Mouse (Mus musculus) C2C12 (cell line): ENCODE measurements around the gene Ropn1l. TPM values are rescaled to one million over a fixed set of nuclear protein-coding genes. Genes with fewer than 3 reads are reported as not detected.

ENCODE experiments used
- H3K27me3 ChIP-seq: one replicate; pipeline ENCODE4 v1.6.1; 2011; ENCODE audit not compliant: control insufficient read depth, insufficient read depth, insufficient read length
- H3K36me3 ChIP-seq: one replicate; pipeline ENCODE4 v1.6.1; 2011; ENCODE audit not compliant: control insufficient read depth, insufficient read depth
- H3K4me3 ChIP-seq: one replicate; pipeline ENCODE4 v1.5.1; 2011; ENCODE audit warnings: mild to moderate bottlenecking, control low read depth; ENCODE audit not compliant: poor library complexity, insufficient read depth, severe bottlenecking
- H3K79me2 ChIP-seq: one replicate; pipeline ENCODE4 v1.6.1; 2011; ENCODE audit not compliant: control insufficient read depth, insufficient read depth
- H3K79me3 ChIP-seq: one replicate; pipeline ENCODE4 v1.6.1; 2011; ENCODE audit warnings: low read depth, control low read depth
- H3ac ChIP-seq: one replicate; pipeline ENCODE3; 2011; ENCODE audit warnings: low read depth; ENCODE audit not compliant: control insufficient read depth, insufficient read length
- CEBPB ChIP-seq: IDR thresholded peaks from one replicate; pipeline ENCODE4 v1.6.1; 2011; ENCODE audit warnings: low read depth, mild to moderate bottlenecking, control low read depth, moderate library complexity
- CTCF ChIP-seq: IDR thresholded peaks from one replicate; pipeline ENCODE4 v1.5.1; 2011; ENCODE audit not compliant: control insufficient read depth, insufficient read depth, insufficient read length
- FOSL1 ChIP-seq: IDR thresholded peaks from one replicate; pipeline ENCODE4 v1.8.0; 2011; ENCODE audit warnings: mild to moderate bottlenecking, low read length; ENCODE audit not compliant: poor library complexity, insufficient read depth, severe bottlenecking
- MAX ChIP-seq: IDR thresholded peaks from one replicate; pipeline ENCODE4 v1.6.1; 2011; ENCODE audit warnings: mild to moderate bottlenecking, control low read depth
- MYOD1 ChIP-seq: IDR thresholded peaks from one replicate; pipeline ENCODE4 v1.6.1; 2011; ENCODE audit warnings: low read depth; ENCODE audit not compliant: control insufficient read depth, insufficient read length
- MYOG ChIP-seq: IDR thresholded peaks from one replicate; pipeline ENCODE4 v1.6.1; 2011; ENCODE audit not compliant: control insufficient read depth, insufficient read length; ENCODE audit errors: extremely low read depth
- USF1 ChIP-seq: IDR thresholded peaks from one replicate; pipeline ENCODE4 v1.6.1; 2011; ENCODE audit warnings: low read depth, mild to moderate bottlenecking, control low read depth, moderate library complexity
- polyA plus RNA-seq: library from polyadenylated mRNA; unstranded; fragments of >200 nt; fragmentation: generic; extraction: Trizol; gene quantifications from one replicate; pipeline ENCODE4 v1.2.1, GENCODE M21; 2012; ENCODE audit warnings: missing spikeins

The Ropn1l gene
- polyA plus RNA-seq, 1 experiment, result 3.7 TPM

DNA sequence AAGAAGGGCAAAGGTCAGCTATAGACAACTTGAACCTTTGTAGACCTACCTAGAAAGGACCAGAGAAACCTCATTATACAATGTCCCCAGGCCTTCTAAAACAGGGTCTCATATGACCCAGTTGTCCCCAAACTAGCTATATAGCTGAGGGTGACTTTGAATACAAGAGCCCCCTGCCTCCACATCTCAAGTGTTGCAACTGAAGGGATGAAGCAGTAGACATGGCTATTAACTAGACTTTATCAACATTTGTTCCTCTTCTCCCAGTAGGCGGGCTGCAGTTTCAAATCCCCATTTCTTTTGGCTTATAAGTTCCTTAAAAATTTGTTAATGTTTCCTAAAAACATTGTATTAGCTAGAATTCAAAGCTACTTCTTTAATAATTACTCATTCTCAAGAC, 13.2 kb upstream of the Ropn1l start:
- H3ac ChIP-seq, result no peak overlapping the region
- no peaks in the 10 kb centered on the region for H3K79me2 ChIP-seq
- H3K4me3 ChIP-seq, result no peak overlapping the region
- H3K79me3 ChIP-seq, result no peaks in the 10 kb centered on the region
- no peak for TF ChIP-seq MAX
- no peak for TF ChIP-seq FOSL1
- no peak for TF ChIP-seq MYOD1
- no peak for TF ChIP-seq MYOG
- no peak for TF ChIP-seq CEBPB
- TF ChIP-seq USF1, result no peak
- TF ChIP-seq CTCF, result no peak
- no peaks in the 10 kb centered on the region for H3K27me3 ChIP-seq
- peaks cover 95% of the 10 kb centered on the region for H3K36me3 ChIP-seq

DNA sequence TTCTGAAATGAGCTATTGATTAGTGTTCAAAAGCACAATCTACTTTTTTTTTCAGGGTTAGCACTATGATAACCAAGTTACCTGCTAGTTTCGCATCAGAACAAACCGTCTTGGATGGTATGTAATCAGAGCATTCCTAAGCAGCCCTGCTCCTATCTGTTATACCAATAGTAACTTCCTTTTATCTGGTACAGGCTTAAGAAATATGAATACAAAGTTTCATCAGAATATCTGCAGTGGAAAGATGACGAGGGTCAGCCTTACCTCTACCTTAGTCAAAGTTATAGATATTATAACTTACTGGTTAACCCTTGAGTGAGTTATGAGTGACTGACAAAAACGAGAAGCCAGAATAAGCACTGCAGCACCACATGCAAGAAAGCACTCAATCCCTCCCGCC, 12.8 kb upstream of the Ropn1l start:
- Histone ChIP-seq H3K79me2 (no peaks in the 10 kb centered on the region), H3K36me3 (peaks cover 97% of the 10 kb centered on the region), H3K27me3 (no peaks in the 10 kb centered on the region), H3ac (no peak overlapping the region), H3K79me3 (no peaks in the 10 kb centered on the region), H3K4me3 (no peak overlapping the region)
- TF ChIP-seq MYOG (no peak), MYOD1 (no peak)

DNA sequence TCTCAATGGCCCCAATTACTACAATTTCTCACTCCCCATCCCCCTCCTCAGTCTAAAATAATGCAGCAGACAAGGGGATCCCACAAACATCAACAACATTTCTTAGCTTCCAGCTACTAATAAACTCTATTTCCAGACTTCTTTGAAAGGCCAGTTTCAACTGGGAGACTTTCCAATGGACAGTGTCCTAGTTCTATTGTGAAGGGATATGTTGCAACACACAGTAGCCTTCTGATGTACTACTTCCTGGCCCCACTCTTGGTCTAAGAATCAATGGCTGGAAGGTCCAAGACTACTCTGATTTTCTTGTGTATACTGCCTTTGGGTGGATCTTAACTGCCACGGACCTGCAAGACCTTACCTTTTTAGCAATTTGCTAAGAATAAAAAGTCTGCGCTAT, 12.3 kb upstream of the Ropn1l start:
- Histone ChIP-seq H3ac (no peak overlapping the region), H3K79me2 (no peaks in the 10 kb centered on the region), H3K4me3 (no peak overlapping the region), H3K79me3 (no peaks in the 10 kb centered on the region), H3K36me3 (peaks cover 97% of the 10 kb centered on the region), H3K27me3 (no peaks in the 10 kb centered on the region)
- no peak for TF ChIP-seq MYOD1
- no peak for TF ChIP-seq MAX
- no peak for TF ChIP-seq CEBPB
- TF ChIP-seq USF1, result no peak
- TF ChIP-seq FOSL1, result no peak
- no peak for TF ChIP-seq CTCF
- no peak for TF ChIP-seq MYOG

DNA sequence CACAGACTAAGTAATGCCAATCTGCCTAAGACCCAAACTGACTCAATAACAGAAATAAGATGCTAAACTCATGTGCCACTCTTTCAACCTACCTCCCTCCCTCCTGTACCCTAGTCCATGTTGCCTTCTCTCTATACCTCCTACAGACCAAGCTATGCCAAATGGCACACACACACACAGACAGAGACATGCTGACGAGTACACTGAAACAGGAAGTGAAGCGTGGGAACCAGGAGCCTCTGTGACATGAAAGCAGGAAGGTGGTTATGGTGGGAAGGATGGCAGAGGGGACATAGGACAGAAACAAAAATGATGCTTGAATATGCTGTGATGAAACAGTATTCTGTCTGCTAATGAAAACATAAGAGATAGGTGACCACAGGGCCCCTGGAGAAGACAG, 7.0 kb upstream of the Ropn1l start:
- TF ChIP-seq MYOG (no peak), FOSL1 (no peak), CEBPB (no peak)
- Histone ChIP-seq H3ac (no peak overlapping the region), H3K27me3 (no peaks in the 10 kb centered on the region), H3K36me3 (peaks cover 90% of the 10 kb centered on the region), H3K79me3 (no peaks in the 10 kb centered on the region), H3K79me2 (no peaks in the 10 kb centered on the region), H3K4me3 (no peak overlapping the region)

DNA sequence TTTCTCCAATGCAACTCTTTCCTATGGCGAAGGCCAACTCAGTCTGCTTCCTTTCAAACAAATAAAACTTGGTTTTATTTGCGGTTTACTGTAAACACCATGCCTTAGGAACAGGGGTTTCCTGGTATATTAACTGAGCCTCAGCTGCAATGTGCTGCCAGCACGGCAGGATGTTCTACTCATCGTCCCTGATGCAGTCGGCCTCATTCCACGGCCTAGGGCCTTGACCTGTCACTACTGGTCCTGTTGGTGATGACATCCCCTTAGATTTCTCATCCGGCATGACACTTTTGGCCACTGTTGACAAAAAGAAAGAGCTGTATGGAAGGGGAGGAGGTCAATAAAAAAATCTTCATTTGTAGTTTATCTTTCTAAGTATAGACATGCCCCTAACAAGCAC, 4.5 kb upstream of the Ropn1l start:
- H3K79me2 ChIP-seq, result no peaks in the 10 kb centered on the region
- TF ChIP-seq MAX (no peak), MYOG (no peak), CEBPB (no peak), USF1 (no peak), MYOD1 (no peak), CTCF (no peak), FOSL1 (no peak)
- no peak overlapping the region for H3K4me3 ChIP-seq
- no peaks in the 10 kb centered on the region for H3K27me3 ChIP-seq
- peaks cover 72% of the 10 kb centered on the region for H3K36me3 ChIP-seq
- no peaks in the 10 kb centered on the region for H3K79me3 ChIP-seq
- no peak overlapping the region for H3ac ChIP-seq

DNA sequence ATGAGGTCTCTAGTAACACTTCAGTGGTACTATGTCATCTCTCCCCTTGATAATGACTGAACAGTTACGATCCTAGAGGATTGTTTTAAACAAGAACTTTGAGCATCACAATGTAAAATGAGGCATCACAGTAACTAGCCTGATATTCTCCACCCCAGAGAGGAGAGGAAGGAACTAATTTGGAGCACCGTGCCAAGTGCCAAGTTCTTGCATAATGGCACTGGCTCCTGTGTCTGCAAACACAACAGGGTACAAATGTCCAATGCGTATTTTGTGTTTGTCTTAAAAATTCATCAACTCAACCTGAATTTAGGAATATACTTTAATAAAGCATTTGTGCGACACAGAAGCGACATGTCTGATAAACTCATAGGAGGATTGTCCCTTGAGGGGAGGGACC, 2.8 kb upstream of the Ropn1l start:
- no peak for TF ChIP-seq USF1
- TF ChIP-seq MYOG, result no peak
- no peaks in the 10 kb centered on the region for H3K27me3 ChIP-seq

More for the DNA sequence above, 2.8 kb upstream of the Ropn1l start:
- no peak overlapping the region for H3K4me3 ChIP-seq
- no peak overlapping the region for H3ac ChIP-seq
- no peaks in the 10 kb centered on the region for H3K79me3 ChIP-seq
- no peaks in the 10 kb centered on the region for H3K79me2 ChIP-seq
- H3K36me3 ChIP-seq, result peaks cover 55% of the 10 kb centered on the region
